Mouse (Mus musculus) CD4-positive helper T cell, adult 2 months (primary cell): ENCODE measurements around the gene Suds3.
A peak's percentile ranks its signal among the peaks of the same experiment; 100 is the strongest.

Experiments
- DNase-seq: peaks from one replicate; pipeline ENCODE4 v3.0.0-alpha.2; 2012; ENCODE audit warnings: low read depth, missing footprints, low spot score

Suds3 gene

GRCm38 (mm10) chr5:117136570-117136969 lies 20.7 kb upstream of the Suds3 start:
- peak; percentile 1 for DNase-seq

GRCm38 (mm10) chr5:117135869-117136268 lies 20.0 kb upstream of the Suds3 start:
- peak; percentile 63 for DNase-seq

- DNase-seq, result peak; percentile 21
These were observed 19.1 kb upstream of the Suds3 start for GRCm38 (mm10) chr5:117134889-117135456.

GRCm38 (mm10) chr5:117134066-117134888 lies 18.4 kb upstream of the Suds3 start:
- peak; percentile 64 for DNase-seq

GRCm38 (mm10) chr5:117133446-117134065 lies 17.6 kb upstream of the Suds3 start:
- DNase-seq, result peak; percentile 86

- DNase-seq, result no peak
These were observed 14.8 kb upstream of the Suds3 start for GRCm38 (mm10) chr5:117130726-117131125.

- no peak for DNase-seq
These were observed 11.1 kb upstream of the Suds3 start for GRCm38 (mm10) chr5:117127051-117127450.

- no peak for DNase-seq
These were observed 9.8 kb upstream of the Suds3 start for GRCm38 (mm10) chr5:117125482-117126346.

- DNase-seq, result no peak
These were observed 7.9 kb upstream of the Suds3 start for GRCm38 (mm10) chr5:117123840-117124239.

GRCm38 (mm10) chr5:117123102-117123501 lies 7.2 kb upstream of the Suds3 start:
- no peak for DNase-seq

GRCm38 (mm10) chr5:117121657-117122056 lies 5.7 kb upstream of the Suds3 start:
- no peak for DNase-seq

GRCm38 (mm10) chr5:117120489-117121466 lies 4.9 kb upstream of the Suds3 start:
- DNase-seq, result no peak

- peak; percentile 99 for DNase-seq
These were observed 4.0 kb upstream of the Suds3 start, which contains the start of gene Taok3 for GRCm38 (mm10) chr5:117119777-117120488. Gene Taok3, plus strand, starts transcription at chr5:117120129.

- DNase-seq, result no peak
These were observed 2.9 kb upstream of the Suds3 start for GRCm38 (mm10) chr5:117118850-117119249.

- no peak for DNase-seq
These were observed 2.3 kb upstream of the Suds3 start for GRCm38 (mm10) chr5:117118220-117118619.

GRCm38 (mm10) chr5:117117716-117118115 lies 1.8 kb upstream of the Suds3 start:
- DNase-seq, result no peak

- no peak for DNase-seq
These were observed 1.3 kb upstream of the Suds3 start for GRCm38 (mm10) chr5:117117241-117117640.

- no peak for DNase-seq
These were observed 747 bp upstream of the Suds3 start for GRCm38 (mm10) chr5:117116660-117117059.

- no peak for DNase-seq
These were observed 633 bp downstream of the Suds3 start for GRCm38 (mm10) chr5:117115193-117115767.
